Mouse (Mus musculus) E14TG2a.4 (cell line): Measurements from ENCODE around the gene Orai1.

Source experiments
- CTCF ChIP-seq: conservative IDR thresholded peaks from 2 replicates; pipeline ENCODE4 v1.5.1; 2014; ENCODE audit warnings: low read length
- NANOG ChIP-seq: IDR thresholded peaks from 2 replicates; pipeline ENCODE4 v1.6.1; 2014; ENCODE audit warnings: borderline replicate concordance, low read length, mixed read lengths
- POU5F1 ChIP-seq: IDR thresholded peaks from 2 replicates; pipeline ENCODE4 v1.6.1; 2014; ENCODE audit warnings: low read length, borderline replicate concordance

GRCm38 (mm10) chr5:123009873-123010272 is 5.0 kb upstream of the Orai1 start:
- TF ChIP-seq CTCF (no peak), POU5F1 (no peak), NANOG (no peak)
